Mouse (Mus musculus) limb, embryonic 10.5 days (tissue): ENCODE results near the gene Med31. TPM values are rescaled to one million over a fixed set of nuclear protein-coding genes. Genes with fewer than 3 reads are reported as not detected.
"Not testable (repeated sequence)": the region's sequence is repeated elsewhere in the genome, so short reads cannot be mapped to it uniquely, and the experiment has no call there.

Experiments used
- DNase-seq: peaks from one replicate; pipeline ENCODE4 v3.0.0-alpha.2; 2017; ENCODE audit warnings: low spot score
- H3K27ac ChIP-seq: fragments of 300-500 bp; sonication (generic); 2 replicates; pipeline ENCODE4 v1.5.1; 2016; ENCODE audit warnings: mild to moderate bottlenecking
- H3K27me3 ChIP-seq: fragments of 300-500 bp; sonication (generic); 2 replicates; pipeline ENCODE4 v1.6.1; 2016; ENCODE audit warnings: low read depth, mild to moderate bottlenecking; ENCODE audit not compliant: poor library complexity, severe bottlenecking
- H3K36me3 ChIP-seq: fragments of 300-500 bp; sonication (generic); 2 replicates; pipeline ENCODE4 v1.6.1; 2016; ENCODE audit warnings: mild to moderate bottlenecking, moderate library complexity
- H3K4me1 ChIP-seq: fragments of 300-500 bp; sonication (generic); 2 replicates; pipeline ENCODE4 v1.6.1; 2016
- H3K4me3 ChIP-seq: fragments of 300-500 bp; sonication (generic); 2 replicates; pipeline ENCODE4 v1.5.1; 2016; ENCODE audit warnings: mild to moderate bottlenecking, moderate library complexity
- H3K9me3 ChIP-seq: fragments of 300-500 bp; sonication (generic); replicated peaks from 2 replicates; pipeline ENCODE4 v1.6.1; 2016; ENCODE audit warnings: mild to moderate bottlenecking
- WGBS: fragments of 180-500 bp; shearing (Covaris S2); methylation state at CpG from one replicate; pipeline ENCODE4 v1.1.7; 2016; 5-methylcytosine and 5-hydroxymethylcytosine counted together
- polyA plus RNA-seq: library from polyadenylated mRNA; unstranded; fragments of >200 nt; fragmentation: Nextera tagmentation; extraction: Ambion mirVana; gene quantifications from 2 replicates; pipeline ENCODE4 v1.2.1, GENCODE M21; 2016

The Med31 gene
- polyA plus RNA-seq, 1 experiment from 2014 or later = 47.4 TPM

- WGBS = 92% methylated on average over 4 of the region's 4 CpGs
Observed at GRCm38 (mm10) chr11:72181136-72181535, 34.3 kb downstream of the Med31 start.

GRCm38 (mm10) chr11:72180556-72180955 is 34.8 kb downstream of the Med31 start:
- Histone ChIP-seq H3K36me3 (peaks cover 68% of the 10 kb centered on the region), H3K27me3 (no peaks in the 10 kb centered on the region), H3K4me1 (no peaks in the 10 kb centered on the region), H3K9me3 (no peaks in the 10 kb centered on the region), H3K27ac (no peak overlapping the region), H3K4me3 (no peak overlapping the region)
- WGBS = 93% methylated on average over 5 of the region's 5 CpGs
- DNase-seq = no peak

More at GRCm38 (mm10) chr11:72181136-72181535, 34.3 kb downstream of the Med31 start:
- DNase-seq = no peak
- H3K27ac ChIP-seq = no peak overlapping the region
- H3K27me3 ChIP-seq = no peaks in the 10 kb centered on the region
- H3K9me3 ChIP-seq = no peaks in the 10 kb centered on the region
- no peak overlapping the region for H3K4me3 ChIP-seq
- H3K36me3 ChIP-seq = peaks cover 67% of the 10 kb centered on the region
- no peaks in the 10 kb centered on the region for H3K4me1 ChIP-seq

- Histone ChIP-seq H3K36me3 (peaks cover 92% of the 10 kb centered on the region), H3K27ac (no peak overlapping the region), H3K9me3 (no peaks in the 10 kb centered on the region), H3K27me3 (no peaks in the 10 kb centered on the region), H3K4me3 (no peak overlapping the region), H3K4me1 (no peaks in the 10 kb centered on the region)
- no peak for DNase-seq
- 67% methylated on average over 3 of the region's 3 CpGs for WGBS
Observed at GRCm38 (mm10) chr11:72176553-72176952, 38.8 kb downstream of the Med31 start.

- Histone ChIP-seq H3K4me1 (no peaks in the 10 kb centered on the region), H3K9me3 (no peaks in the 10 kb centered on the region), H3K4me3 (no peak overlapping the region), H3K27me3 (no peaks in the 10 kb centered on the region), H3K27ac (no peak overlapping the region), H3K36me3 (peaks cover 88% of the 10 kb centered on the region)
- 84% methylated on average over 5 of the region's 5 CpGs for WGBS
- DNase-seq = no peak
Observed at GRCm38 (mm10) chr11:72175966-72176365, 39.4 kb downstream of the Med31 start.

- Histone ChIP-seq H3K36me3 (peaks cover 90% of the 10 kb centered on the region), H3K9me3 (no peaks in the 10 kb centered on the region), H3K27ac (no peak overlapping the region), H3K27me3 (no peaks in the 10 kb centered on the region), H3K4me1 (no peaks in the 10 kb centered on the region), H3K4me3 (no peak overlapping the region)
- DNase-seq = no peak
- 94% methylated on average over 6 of the region's 6 CpGs for WGBS
Observed at GRCm38 (mm10) chr11:72174721-72175120, 40.7 kb downstream of the Med31 start.

- Histone ChIP-seq H3K36me3 (peaks cover 92% of the 10 kb centered on the region), H3K9me3 (no peaks in the 10 kb centered on the region), H3K27ac (no peak overlapping the region), H3K4me3 (no peak overlapping the region), H3K4me1 (no peaks in the 10 kb centered on the region), H3K27me3 (no peaks in the 10 kb centered on the region)
- DNase-seq = no peak
- WGBS = 94% methylated on average over 5 of the region's 5 CpGs
Observed at GRCm38 (mm10) chr11:72173506-72173905, 41.9 kb downstream of the Med31 start.

GRCm38 (mm10) chr11:72171906-72172305 is 43.5 kb downstream of the Med31 start:
- DNase-seq = not testable (repeated sequence)
- WGBS = 75% methylated on average over 4 of the region's 4 CpGs

GRCm38 (mm10) chr11:72169871-72170270 is 45.5 kb downstream of the Med31 start:
- no peak overlapping the region for H3K27ac ChIP-seq
- peaks cover 90% of the 10 kb centered on the region for H3K36me3 ChIP-seq
- H3K9me3 ChIP-seq = no peaks in the 10 kb centered on the region
- no peaks in the 10 kb centered on the region for H3K27me3 ChIP-seq
- DNase-seq = no peak
- no peaks in the 10 kb centered on the region for H3K4me1 ChIP-seq
- WGBS = 88% methylated on average over 4 of the region's 4 CpGs
- H3K4me3 ChIP-seq = no peak overlapping the region

More at GRCm38 (mm10) chr11:72171906-72172305, 43.5 kb downstream of the Med31 start:
- H3K4me3 ChIP-seq, H3K4me1 ChIP-seq, H3K27ac ChIP-seq, H3K27me3 ChIP-seq, H3K9me3 ChIP-seq: not testable (repeated sequence)
- peaks cover 90% of the 10 kb centered on the region for H3K36me3 ChIP-seq

- WGBS = 90% methylated on average over 2 of the region's 2 CpGs
Observed at GRCm38 (mm10) chr11:72163198-72163597, 52.2 kb downstream of the Med31 start.

More at GRCm38 (mm10) chr11:72163198-72163597, 52.2 kb downstream of the Med31 start:
- Histone ChIP-seq H3K4me1 (no peaks in the 10 kb centered on the region), H3K9me3 (no peaks in the 10 kb centered on the region), H3K27ac (no peak overlapping the region), H3K36me3 (peaks cover 76% of the 10 kb centered on the region), H3K27me3 (no peaks in the 10 kb centered on the region), H3K4me3 (no peak overlapping the region)
- no peak for DNase-seq

Other genes starting within 250 kb of the Med31 start
- 0.33 and 0.39 TPM in 2 replicates for gene Aipl1, start 178.1 kb downstream of the Med31 start, polyA plus RNA-seq
- 192 and 213 TPM in 2 replicates for gene Pimreg, start 173.6 kb downstream of the Med31 start, polyA plus RNA-seq
- 0.03 and 0.04 TPM in 2 replicates for gene Pitpnm3, start 79.8 kb downstream of the Med31 start, polyA plus RNA-seq
- gene Gm43951, start 8.8 kb downstream of the Med31 start, polyA plus RNA-seq = 0.68 and 0.83 TPM in 2 replicates
- gene 4933427D14Rik, start 8.1 kb downstream of the Med31 start, polyA plus RNA-seq = 11.7 and 13.2 TPM in 2 replicates
- 190 and 199 TPM in 2 replicates for gene Txndc17, start 8.0 kb downstream of the Med31 start, polyA plus RNA-seq
- 0.10 and 0.20 TPM in 2 replicates for gene Slc13a5, start 51.6 kb upstream of the Med31 start, polyA plus RNA-seq
- gene Xaf1, start 86.0 kb upstream of the Med31 start, polyA plus RNA-seq = 2.5 and 4.1 TPM in 2 replicates
- gene Fbxo39, start 98.9 kb upstream of the Med31 start, polyA plus RNA-seq = not detected in 2 replicates
- 5.0 and 5.4 TPM in 2 replicates for gene Tekt1, start 146.8 kb upstream of the Med31 start, polyA plus RNA-seq
- gene Smtnl2, start 196.1 kb upstream of the Med31 start, polyA plus RNA-seq = 11.7 and 14.2 TPM in 2 replicates
- 0.08 TPM in 1 of 2 replicates, not detected in the other for gene Ggt6, start 219.9 kb upstream of the Med31 start, polyA plus RNA-seq
- gene Mybbp1a, start 225.8 kb upstream of the Med31 start, polyA plus RNA-seq = 234 and 274 TPM in 2 replicates